Mouse (Mus musculus): ENCODE measurements around the gene Chn1. TPM values are rescaled to one million over a fixed set of nuclear protein-coding genes. Genes with fewer than 3 reads are reported as not detected.

The Chn1 gene
- total and polyA plus RNA-seq, 3 experiments: 4.2 to 17.0 (median 9.9) TPM

- Histone ChIP-seq H3K9ac (ENCODE audit: insufficient read depth, low read depth) (no peak overlapping the region), H3K36me3 (replicated peaks in 1 of 2; ENCODE audit: control insufficient read depth in 1 of 2, insufficient read depth in 1 of 2, low read length in 1 of 2) (no peaks in the 10 kb centered on the region), H3K9me3 (replicated peaks; ENCODE audit: low read length) (no peaks in the 10 kb centered on the region), H3K4me1 (ENCODE audit: control insufficient read depth in 1 of 2, insufficient read depth in 2 of 2) (peaks cover 8 to 12% of the 10 kb centered on the region in 2 experiments; a peak in 2 of 4 replicates), H3K79me2 (replicated peaks; ENCODE audit: control insufficient read depth, extremely low read depth, insufficient read depth, poor library complexity, severe bottlenecking) (no peaks in the 10 kb centered on the region), H3K27me3 (replicated peaks) (peaks cover 2% of the 10 kb centered on the region), H3K27ac (ENCODE audit: insufficient read depth, low read depth) (no peak overlapping the region), H3K4me2 (ENCODE audit: insufficient read depth, low read depth, poor library complexity, severe bottlenecking) (no peak overlapping the region), H3K4me3 (replicated peaks in 1 of 3; ENCODE audit: low read depth in 2 of 3, low read length in 2 of 3, poor library complexity in 1 of 3) (no peak overlapping the region)
- in situ Hi-C loops (cut with MboI; ENCODE audit: low pct_ligation_motif_present, low pct_unique_long_range_greater_than_20kb, low sequenced_read_pairs): loop anchor here (25.0 kb wide), 1 partner anchor 315 kb away; the partner anchor contains the start of gene Atf2
- DNase-seq (ENCODE audit: extremely low read depth): peak; percentile 46
- dilution Hi-C loops (cut with MboI; ENCODE audit: extremely low pct_ligation_motif_present, extremely low pct_unique_long_range_greater_than_20kb, low sequenced_read_pairs): no loop called here
- peak; percentile 79 to 83 for TF ChIP-seq CTCF (conservative IDR thresholded peaks at IDR 0.05 in 1 of 2, IDR thresholded peaks at IDR 0.05 in 1 of 2; ENCODE audit: low read depth in 2 of 2, low read length in 2 of 2)
- TF ChIP-seq ELF1 (IDR thresholded peaks at IDR 0.05; ENCODE audit: low read depth, low read length): 0 out of 2 replicates have a peak, but pooled peaks have one; percentile 8
- TF ChIP-seq HCFC1 (IDR thresholded peaks at IDR 0.05; ENCODE audit: low read depth, low read length): no peak
- TF ChIP-seq SMC3 (IDR thresholded peaks at IDR 0.05; ENCODE audit: low read depth, low read length): peak; percentile 70
- no peak for TF ChIP-seq ETS1 (conservative IDR thresholded peaks at IDR 0.05; ENCODE audit: low read depth, low read length)
- peak; percentile 57 for TF ChIP-seq BHLHE40 (IDR thresholded peaks at IDR 0.05; ENCODE audit: low read depth, low read length)
- TF ChIP-seq MEF2A (IDR thresholded peaks at IDR 0.05; ENCODE audit: borderline replicate concordance, low read depth, low read length): no peak
- no peak for TF ChIP-seq RCOR1 (conservative IDR thresholded peaks at IDR 0.05; ENCODE audit: low read depth, low read length)
- TF ChIP-seq JUND (conservative IDR thresholded peaks at IDR 0.05; ENCODE audit: low read depth, low read length): no peak
- 0 out of 2 replicates have a peak, but pooled peaks have one; percentile 27 for TF ChIP-seq MAX (IDR thresholded peaks at IDR 0.05; ENCODE audit: low read length)
- TF ChIP-seq ZKSCAN1 (IDR thresholded peaks at IDR 0.05; ENCODE audit: borderline replicate concordance, low read depth, low read length): no peak
- no peak for TF ChIP-seq ZNF384 (IDR thresholded peaks at IDR 0.05; ENCODE audit: low read depth, low read length)
- TF ChIP-seq ZC3H11A (IDR thresholded peaks at IDR 0.05; ENCODE audit: low read depth, low read length): 0 out of 2 replicates have a peak, but pooled peaks have one; percentile 12
- TF ChIP-seq IRF4 (IDR thresholded peaks at IDR 0.05; ENCODE audit: low read depth, low read length): peak; percentile 19; the same call in 1 of the 2 replicates
- no peak for TF ChIP-seq CHD2 (IDR thresholded peaks at IDR 0.05; ENCODE audit: low read length)
- TF ChIP-seq MXI1 (IDR thresholded peaks at IDR 0.05; ENCODE audit: low read depth, low read length): no peak
- no peak for TF ChIP-seq KAT2A (IDR thresholded peaks at IDR 0.05; ENCODE audit: insufficient replicate concordance, low read length)
- TF ChIP-seq POLR2AphosphoS2 (IDR thresholded peaks at IDR 0.05; ENCODE audit: low read depth, low read length): no peak
- TF ChIP-seq JUN (IDR thresholded peaks at IDR 0.05; ENCODE audit: insufficient read depth, low read depth, low read length): no peak
- peak; percentile 58 for TF ChIP-seq RAD21 (IDR thresholded peaks at IDR 0.05; ENCODE audit: low read depth, low read length)
- no peak for TF ChIP-seq MAZ (IDR thresholded peaks at IDR 0.05; ENCODE audit: low read depth, low read length)
- TF ChIP-seq GABPA (IDR thresholded peaks at IDR 0.05; ENCODE audit: insufficient replicate concordance, low read depth, low read length): no peak
- no peak for TF ChIP-seq USF2 (conservative IDR thresholded peaks at IDR 0.05; ENCODE audit: low read depth, low read length)
- TF ChIP-seq E2F4 (IDR thresholded peaks at IDR 0.05; ENCODE audit: insufficient replicate concordance, low read depth, low read length): no peak
- TF ChIP-seq USF1 (IDR thresholded peaks at IDR 0.05; ENCODE audit: low read depth, low read length): no peak
- TF ChIP-seq TCF12 (IDR thresholded peaks at IDR 0.05; ENCODE audit: low read depth, low read length): no peak
- no peak for TF ChIP-seq UBTF (IDR thresholded peaks at IDR 0.05; ENCODE audit: low read depth, low read length)
- TF ChIP-seq MYC (IDR thresholded peaks at IDR 0.05; ENCODE audit: low read depth, low read length): no peak
- TF ChIP-seq NELFE (IDR thresholded peaks at IDR 0.05; ENCODE audit: low read depth, low read length): peak; percentile 29; the same call in 1 of the 2 replicates
- no peak for TF ChIP-seq MAFK (IDR thresholded peaks at IDR 0.05; ENCODE audit: insufficient replicate concordance, low read length)
- no peak for TF ChIP-seq EP300 (IDR thresholded peaks at IDR 0.05; ENCODE audit: low read length)
- no peak for TF ChIP-seq ZMIZ1 (IDR thresholded peaks at IDR 0.05; ENCODE audit: low read depth, low read length)
- TF ChIP-seq NRF1 (IDR thresholded peaks at IDR 0.05; ENCODE audit: low read depth, low read length): peak; percentile 75
- TF ChIP-seq CHD1 (IDR thresholded peaks at IDR 0.05; ENCODE audit: low read depth, low read length): no peak
- no peak for TF ChIP-seq POLR2A (IDR thresholded peaks at IDR 0.05; ENCODE audit: low read depth, low read length)
- TF ChIP-seq PAX5 (IDR thresholded peaks at IDR 0.05; ENCODE audit: low read length): no peak
- no peak for TF ChIP-seq TBP (conservative IDR thresholded peaks at IDR 0.05; ENCODE audit: low read depth, low read length)
- no peak for TF ChIP-seq SIN3A (IDR thresholded peaks at IDR 0.05; ENCODE audit: low read length)
Observed at GRCm38 (mm10) chr2:73572539-73573372, 202.4 kb downstream of the Chn1 start.
